Mouse (Mus musculus) forebrain, postnatal 0 days (tissue): ENCODE data around the gene Hid1. TPM values are rescaled to one million over a fixed set of nuclear protein-coding genes. Genes with fewer than 3 reads are reported as not detected.
"Not testable (repeated sequence)": the region's sequence is repeated elsewhere in the genome, so short reads cannot be mapped to it uniquely, and the experiment has no call there.

Experiments
- ATAC-seq: fragments of 200-750 bp; cut with Nextera tagmentation; 2 replicates; pipeline ENCODE4 v1.8.0; 2017; ENCODE audit warnings: mild to moderate bottlenecking, moderate library complexity
- DNase-seq: peaks from one replicate; pipeline ENCODE4 v3.0.0-alpha.2; 2015
- H3K27ac ChIP-seq: fragments of 300-500 bp; sonication (generic); 2 replicates; pipeline ENCODE4 v1.5.1; 2014; ENCODE audit warnings: low read depth, mild to moderate bottlenecking, antibody characterized with exemption, low read length, moderate library complexity, mixed read lengths
- H3K27me3 ChIP-seq: fragments of 300-500 bp; sonication (generic); 2 replicates; pipeline ENCODE4 v1.6.1; 2014; ENCODE audit warnings: mild to moderate bottlenecking, low read length, mixed read lengths; ENCODE audit not compliant: insufficient read depth
- H3K36me3 ChIP-seq: fragments of 300-500 bp; sonication (generic); 2 replicates; pipeline ENCODE4 v1.6.1; 2014; ENCODE audit warnings: mild to moderate bottlenecking, moderate library complexity; ENCODE audit not compliant: insufficient read depth
- H3K4me1 ChIP-seq: fragments of 300-500 bp; sonication (generic); 2 replicates; pipeline ENCODE4 v1.6.1; 2014; ENCODE audit warnings: antibody characterized with exemption; ENCODE audit not compliant: insufficient read depth
- H3K4me2 ChIP-seq: fragments of 300-500 bp; sonication (generic); 2 replicates; pipeline ENCODE4 v1.6.1; 2014; ENCODE audit warnings: low read depth, mild to moderate bottlenecking, moderate library complexity
- H3K4me3 ChIP-seq: fragments of 300-500 bp; sonication (generic); 2 replicates; pipeline ENCODE4 v1.5.1; 2014; ENCODE audit warnings: low read depth, low read length, mixed read lengths
- H3K9ac ChIP-seq: fragments of 300-500 bp; sonication (generic); 2 replicates; pipeline ENCODE4 v1.6.1; 2014; ENCODE audit warnings: mild to moderate bottlenecking
- H3K9me3 ChIP-seq: fragments of 300-500 bp; sonication (generic); 2 replicates; pipeline ENCODE4 v1.6.1; 2016; ENCODE audit warnings: low read length
- CTCF ChIP-seq: sonication (generic); IDR thresholded peaks from 2 replicates; pipeline ENCODE4 v1.5.1; 2016; ENCODE audit warnings: antibody characterized with exemption, control low read depth, low read depth
- WGBS: fragments of 180-500 bp; shearing (Covaris S2); extraction: QIAGEN DNeasy Blood & Tissue Kit; methylation state at CpG from one replicate; pipeline ENCODE4 v1.1.7; 2014; 5-methylcytosine and 5-hydroxymethylcytosine counted together
- polyA plus RNA-seq: library from polyadenylated mRNA; unstranded; fragments of >200 nt; fragmentation: Nextera tagmentation; extraction: Ambion mirVana; gene quantifications from 2 replicates; pipeline ENCODE4 v1.2.1, GENCODE M21; 2015
- total RNA-seq: library from RNA; depleted of rRNA; stranded (reverse); fragments of >200 nt; gene quantifications from 2 replicates; pipeline ENCODE4 v1.2.3, GENCODE M21; 2014

Gene Hid1
- total and polyA plus RNA-seq, 2 experiments from 2014 or later = 46.6 to 52.4 TPM

DNA sequence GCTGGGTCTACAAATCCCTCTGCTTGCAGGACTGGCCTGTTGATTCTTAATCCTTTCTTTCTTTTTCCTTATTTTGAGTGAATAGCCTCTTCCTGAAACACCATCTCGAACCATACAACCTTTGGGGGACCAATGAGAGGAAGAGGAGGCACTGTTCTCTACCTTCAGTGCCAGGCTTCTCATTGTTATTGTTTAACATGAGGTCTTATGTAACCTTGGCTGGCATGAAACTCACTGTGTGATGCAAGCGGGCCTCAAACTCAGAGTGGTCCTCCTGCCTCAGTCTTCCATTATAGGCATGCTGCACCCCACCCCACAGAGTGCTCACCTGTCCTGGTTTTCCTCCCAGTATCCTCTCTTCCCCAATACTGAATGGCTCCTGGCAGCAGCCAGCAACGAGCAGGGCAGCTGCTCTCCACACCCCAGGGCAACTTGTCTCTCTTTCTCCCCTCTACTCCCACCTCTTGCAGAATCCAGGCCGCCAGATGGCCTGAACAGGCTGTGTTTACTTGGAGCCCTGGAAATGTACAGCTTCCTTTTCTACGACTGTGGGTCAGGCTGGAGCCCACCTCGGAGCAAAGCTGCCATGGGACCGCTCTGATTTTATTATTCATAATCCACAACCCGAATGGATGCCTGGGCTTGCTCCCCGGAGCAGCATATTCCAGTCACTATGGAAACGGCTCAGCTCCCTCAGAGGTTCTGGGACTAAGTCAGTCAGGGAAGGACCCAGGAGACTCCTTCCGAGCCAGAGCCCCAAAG lies 33.3 kb upstream of the Hid1 start:
- Histone ChIP-seq H3K27me3 (no peaks in the 10 kb centered on the region), H3K27ac (peak overlapping the region; percentile 36; the same call in 1 of the 2 replicates), H3K36me3 (peaks cover 7% of the 10 kb centered on the region), H3K9me3 (no peaks in the 10 kb centered on the region), H3K9ac (no peak overlapping the region), H3K4me1 (peaks cover 16% of the 10 kb centered on the region), H3K4me2 (no peak overlapping the region), H3K4me3 (no peak overlapping the region)
- 31% methylated on average over 11 of the region's 11 CpGs for WGBS
- no peak for TF ChIP-seq CTCF
- peak; percentile 36 for DNase-seq
- no peak for ATAC-seq

DNA sequence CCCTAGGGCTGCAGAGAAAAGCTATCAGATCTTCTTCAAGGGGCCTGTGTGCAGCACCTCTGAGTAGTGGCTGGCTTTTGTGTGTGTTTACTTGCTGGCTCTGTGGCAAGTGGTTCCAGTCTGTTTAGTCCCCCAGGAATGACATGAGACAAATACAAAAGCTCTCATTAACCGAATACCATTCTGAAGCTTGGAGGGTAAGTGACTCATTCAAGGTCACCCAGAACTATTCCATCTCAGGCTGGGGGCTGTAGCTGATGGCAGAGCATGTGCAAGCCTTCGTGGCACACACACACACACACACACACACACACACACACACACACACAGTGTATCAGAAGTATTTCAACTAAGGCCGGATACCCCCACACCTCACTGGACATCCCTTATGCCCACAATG lies 32.6 kb upstream of the Hid1 start:
- ATAC-seq (no peak), DNase-seq (no peak)
- 70% methylated on average over 3 of the region's 3 CpGs for WGBS
- Histone ChIP-seq H3K4me2 (no peak overlapping the region), H3K9me3 (no peaks in the 10 kb centered on the region), H3K4me1 (peaks cover 16% of the 10 kb centered on the region), H3K9ac (no peak overlapping the region), H3K27me3 (no peaks in the 10 kb centered on the region), H3K36me3 (peaks cover 14% of the 10 kb centered on the region), H3K27ac (no peak overlapping the region), H3K4me3 (no peak overlapping the region)
- TF ChIP-seq CTCF = no peak

DNA sequence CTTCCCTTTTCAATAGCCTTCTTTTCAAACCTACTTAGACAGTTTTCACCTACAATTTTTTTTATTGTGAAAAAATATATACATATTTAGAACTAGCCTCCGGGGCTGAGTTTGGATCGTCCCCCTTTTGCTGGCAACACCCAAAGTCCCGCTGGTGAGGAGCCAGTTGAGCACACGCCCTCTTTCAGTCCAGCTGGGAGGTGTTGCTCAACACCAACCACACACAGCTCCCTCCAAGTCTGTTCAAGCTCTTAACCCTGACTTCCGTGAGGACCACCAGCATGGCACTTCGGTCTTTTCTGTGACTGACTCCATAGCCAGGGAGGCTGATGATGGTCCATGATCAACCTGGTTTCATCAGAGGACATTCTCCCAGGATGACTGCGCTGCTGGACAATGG lies 30.5 kb upstream of the Hid1 start:
- Histone ChIP-seq H3K4me3 (no peak overlapping the region), H3K4me2 (no peak overlapping the region), H3K9me3 (no peaks in the 10 kb centered on the region), H3K36me3 (peaks cover 33% of the 10 kb centered on the region), H3K27ac (no peak overlapping the region), H3K9ac (no peak overlapping the region), H3K4me1 (peaks cover 8% of the 10 kb centered on the region), H3K27me3 (no peaks in the 10 kb centered on the region)
- TF ChIP-seq CTCF = no peak
- WGBS = 80% methylated on average over 7 of the region's 7 CpGs
- ATAC-seq (no peak), DNase-seq (no peak)

DNA sequence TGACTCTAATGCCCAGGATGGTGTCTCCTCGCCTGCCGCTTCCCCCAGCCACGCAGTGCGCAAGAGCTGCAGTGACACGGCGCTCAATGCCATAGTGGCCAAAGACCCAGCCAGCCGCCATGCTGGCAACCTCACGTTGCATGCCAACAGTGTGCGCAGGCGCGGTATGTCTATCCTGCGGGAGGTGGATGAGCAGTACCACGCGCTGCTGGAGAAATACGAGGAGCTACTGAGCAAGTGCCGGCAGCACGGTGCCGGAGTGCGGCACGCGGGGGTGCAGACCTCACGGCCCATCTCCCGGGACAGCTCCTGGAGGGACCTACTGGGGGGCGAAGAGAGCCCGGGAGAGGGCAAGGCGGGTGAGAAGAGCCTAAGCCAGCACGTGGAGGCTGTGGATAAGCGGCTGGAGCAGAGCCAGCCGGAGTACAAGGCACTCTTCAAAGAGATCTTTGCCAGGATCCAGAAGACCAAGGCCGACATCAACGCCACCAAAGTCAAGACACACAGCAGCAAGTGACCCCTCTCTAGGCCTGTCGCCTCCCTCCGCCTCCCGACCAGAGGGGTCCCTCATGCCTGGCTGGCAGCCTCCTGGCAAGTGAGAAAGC lies 26.3 kb upstream of the Hid1 start:
- Histone ChIP-seq H3K27me3 (no peaks in the 10 kb centered on the region), H3K27ac (no peak overlapping the region), H3K9ac (no peak overlapping the region), H3K9me3 (no peaks in the 10 kb centered on the region), H3K4me3 (no peak overlapping the region), H3K36me3 (peaks cover 64% of the 10 kb centered on the region), H3K4me1 (no peaks in the 10 kb centered on the region), H3K4me2 (no peak overlapping the region)
- no peak for TF ChIP-seq CTCF
- DNase-seq = no peak
- ATAC-seq = no peak
- 77% methylated on average over 34 of the region's 34 CpGs for WGBS

DNA sequence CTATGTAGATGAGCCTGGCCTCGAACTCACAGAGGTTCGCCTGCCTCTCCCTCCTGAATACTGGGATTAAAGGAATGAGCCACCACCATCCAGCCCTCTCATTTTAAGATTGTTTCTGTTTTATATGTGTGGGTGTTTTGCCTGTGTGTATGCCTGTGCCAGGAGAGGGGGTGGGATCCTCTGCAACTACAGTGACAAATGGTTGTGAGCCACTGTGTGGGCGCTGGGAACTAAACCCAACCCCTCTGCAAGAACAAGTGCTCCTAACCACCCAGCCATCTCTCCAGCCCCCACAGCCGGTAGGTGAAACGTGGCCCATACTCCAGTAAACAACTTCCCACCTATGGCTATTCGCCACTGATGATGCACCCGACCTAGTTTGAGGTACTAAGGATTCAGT lies 23.8 kb upstream of the Hid1 start:
- no peak overlapping the region for H3K9ac ChIP-seq
- DNase-seq = no peak
- H3K4me2 ChIP-seq = no peak overlapping the region
- WGBS = 96% methylated on average over 7 of the region's 7 CpGs
- peaks cover 62% of the 10 kb centered on the region for H3K36me3 ChIP-seq
- ATAC-seq = no peak
- no peak for TF ChIP-seq CTCF
- no peak overlapping the region for H3K4me3 ChIP-seq
- no peaks in the 10 kb centered on the region for H3K27me3 ChIP-seq
- no peak overlapping the region for H3K27ac ChIP-seq
- H3K9me3 ChIP-seq = no peaks in the 10 kb centered on the region
- H3K4me1 ChIP-seq = no peaks in the 10 kb centered on the region

DNA sequence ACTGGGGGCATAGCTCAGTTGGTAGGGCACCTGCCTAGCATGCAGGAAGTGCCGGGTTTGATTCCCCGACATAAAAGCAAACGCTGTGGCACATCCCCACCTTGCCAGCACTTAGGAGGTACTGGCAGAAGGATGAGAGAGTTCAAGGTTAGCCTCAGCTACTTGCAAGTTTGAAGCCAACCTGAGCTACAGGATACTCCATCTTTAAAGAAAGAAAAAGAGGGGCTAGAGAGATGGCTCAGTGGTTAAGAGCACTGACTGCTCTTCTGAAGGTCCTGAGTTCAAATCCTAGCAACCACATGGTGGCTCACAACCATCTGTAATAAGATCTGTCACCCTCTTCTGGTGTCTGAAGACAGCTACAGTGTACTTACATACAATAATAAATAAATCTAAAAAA lies 19.3 kb upstream of the Hid1 start:
- H3K4me1 ChIP-seq = peaks cover 18% of the 10 kb centered on the region
- not testable (repeated sequence) for H3K4me3 ChIP-seq, DNase-seq, H3K9me3 ChIP-seq, H3K27me3 ChIP-seq, ATAC-seq, H3K9ac ChIP-seq, H3K4me2 ChIP-seq, H3K27ac ChIP-seq
- peaks cover 18% of the 10 kb centered on the region for H3K36me3 ChIP-seq
- WGBS = 87% methylated on average over 3 of the region's 3 CpGs

DNA sequence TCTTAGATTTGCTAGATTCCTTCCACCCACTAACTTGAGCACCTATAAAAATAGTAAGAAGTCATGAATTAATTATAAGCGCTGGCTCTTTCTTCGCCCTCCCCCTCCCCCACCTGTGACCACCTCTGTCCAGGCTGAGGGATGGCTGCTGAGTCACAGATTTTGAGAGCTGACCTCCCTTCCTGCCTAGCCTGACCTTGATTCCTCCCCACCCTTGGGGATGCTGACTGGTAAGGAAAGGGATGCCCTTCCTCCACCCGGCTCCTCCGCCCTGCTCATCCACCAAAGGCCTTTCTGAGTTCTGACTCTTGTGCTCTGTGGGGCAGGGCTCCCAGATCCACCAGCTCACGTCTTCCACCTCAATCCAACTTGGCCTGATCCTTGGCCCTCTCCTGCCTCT lies 17.0 kb upstream of the Hid1 start:
- H3K27me3 ChIP-seq = no peaks in the 10 kb centered on the region
- no peak for TF ChIP-seq CTCF
- H3K36me3 ChIP-seq = 0 out of 2 replicates have a peak, but pooled peaks cover 4% of the 10 kb centered on the region
- 0 out of 2 replicates have a peak overlapping the region, but pooled peaks have one; percentile 76 for H3K4me2 ChIP-seq
- H3K4me3 ChIP-seq = no peak overlapping the region
- WGBS = 75% methylated on average over 5 of the region's 5 CpGs
- H3K4me1 ChIP-seq = peaks cover 18% of the 10 kb centered on the region
- no peak overlapping the region for H3K9ac ChIP-seq
- ATAC-seq (no peak), DNase-seq (no peak)
- no peaks in the 10 kb centered on the region for H3K9me3 ChIP-seq
- peak overlapping the region; percentile 73; the same call in 1 of the 2 replicates for H3K27ac ChIP-seq
